Mouse (Mus musculus) heart, adult 2 months (tissue): ENCODE results near the gene Wnt1.

Source experiments
- EP300 ChIP-seq: fragments of 200-500 bp; IDR thresholded peaks from 2 replicates; pipeline ENCODE4 v1.6.1; 2011; ENCODE audit warnings: low read depth, low read length, control low read depth; ENCODE audit not compliant: insufficient read depth
- POLR2A ChIP-seq: fragments of 200-500 bp; IDR thresholded peaks from 2 replicates; pipeline ENCODE4 v1.6.1; 2011; ENCODE audit warnings: mild to moderate bottlenecking, low read depth, low read length, control low read depth; ENCODE audit not compliant: insufficient read depth

DNA sequence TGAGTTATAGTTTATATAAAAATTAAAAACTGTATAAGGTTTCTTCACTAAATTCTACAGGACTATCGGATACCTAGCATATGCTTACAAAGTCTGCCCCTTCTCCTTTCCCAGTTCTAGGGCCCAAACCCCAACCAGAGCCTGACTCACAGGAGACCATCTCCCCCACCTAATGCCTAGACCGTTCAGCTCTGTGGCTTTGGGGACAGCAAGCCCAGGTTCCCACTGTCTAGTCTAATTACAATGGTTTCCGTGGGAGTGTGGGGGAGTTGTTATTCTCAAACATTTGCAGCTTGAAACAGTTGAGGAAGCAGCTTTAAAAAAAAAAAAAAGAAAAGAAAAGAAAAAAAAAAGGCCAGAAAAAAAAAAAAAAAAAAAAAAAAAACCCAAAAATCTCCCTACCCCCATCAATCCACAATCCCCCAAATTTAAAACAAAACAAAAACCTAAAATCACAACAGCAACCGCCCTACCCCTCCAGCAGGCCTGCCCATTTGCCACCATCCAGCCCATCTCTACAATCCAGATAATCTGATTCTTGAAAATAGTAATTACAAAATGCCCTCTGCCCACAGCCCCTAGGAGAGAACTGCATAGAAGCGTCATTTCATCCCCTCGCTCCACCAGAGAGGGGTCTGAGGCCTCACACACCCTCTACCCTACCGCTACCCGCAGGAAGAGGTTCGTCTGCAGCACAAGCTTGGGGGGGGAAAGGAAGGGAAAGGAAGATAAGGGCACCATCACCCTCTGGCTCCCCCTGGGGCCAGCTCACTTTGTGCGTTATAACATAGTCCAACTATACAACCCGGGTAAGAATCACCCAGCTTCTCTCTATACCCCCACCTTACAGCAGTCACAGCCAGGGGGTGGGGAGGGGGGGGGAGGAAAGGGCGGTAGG, 42.8 kb downstream of the Wnt1 start:
- TF ChIP-seq POLR2A (no peak), EP300 (no peak)
